Mouse (Mus musculus) mesoderm, embryonic 11.5 days (tissue): ENCODE measurements around the gene Matn4.
"Not testable (repeated sequence)": the region's sequence is repeated elsewhere in the genome, so short reads cannot be mapped to it uniquely, and the experiment has no call there.

ENCODE experiments used
- DNase-seq: peaks from one replicate; pipeline ENCODE4 v3.0.0-alpha.2; 2012; ENCODE audit warnings: low read depth, low spot score

The Matn4 gene

GRCm38 (mm10) chr2:164372408-164373053, 32.4 kb downstream of the Matn4 start:
- no peak for DNase-seq

GRCm38 (mm10) chr2:164371371-164371770, 33.6 kb downstream of the Matn4 start:
- DNase-seq = no peak

GRCm38 (mm10) chr2:164368620-164369105, 36.3 kb downstream of the Matn4 start:
- no peak for DNase-seq

GRCm38 (mm10) chr2:164366947-164367346, 38.0 kb downstream of the Matn4 start:
- no peak for DNase-seq

- no peak for DNase-seq
These were observed 43.8 kb downstream of the Matn4 start for GRCm38 (mm10) chr2:164360974-164361657.

GRCm38 (mm10) chr2:164359668-164360067, 45.3 kb downstream of the Matn4 start:
- no peak for DNase-seq

- DNase-seq = no peak
These were observed 45.9 kb downstream of the Matn4 start for GRCm38 (mm10) chr2:164359031-164359430.

GRCm38 (mm10) chr2:164358373-164358772, 46.6 kb downstream of the Matn4 start:
- no peak for DNase-seq

- DNase-seq = no peak
These were observed 48.6 kb downstream of the Matn4 start for GRCm38 (mm10) chr2:164356177-164356967.

- DNase-seq = no peak
These were observed 51.6 kb downstream of the Matn4 start for GRCm38 (mm10) chr2:164353356-164353755.

GRCm38 (mm10) chr2:164352697-164353096, 52.3 kb downstream of the Matn4 start:
- DNase-seq = no peak

GRCm38 (mm10) chr2:164348980-164349379, 56.0 kb downstream of the Matn4 start:
- peak; percentile 41 for DNase-seq

GRCm38 (mm10) chr2:164347697-164348096, 57.3 kb downstream of the Matn4 start:
- DNase-seq = not testable (repeated sequence)

GRCm38 (mm10) chr2:164343732-164344131, 61.2 kb downstream of the Matn4 start:
- not testable (repeated sequence) for DNase-seq
